Mouse (Mus musculus): Measurements from ENCODE around the gene Secisbp2l.

- TF ChIP-seq MAX (IDR thresholded peaks at IDR 0.05; ENCODE audit: low read length) (no peak), MEF2A (IDR thresholded peaks at IDR 0.05; ENCODE audit: borderline replicate concordance, low read depth, low read length) (no peak), CTCF (conservative IDR thresholded peaks at IDR 0.05 in 1 of 2, IDR thresholded peaks at IDR 0.05 in 1 of 2; ENCODE audit: low read depth in 2 of 2, low read length in 2 of 2) (no peak), EP300 (IDR thresholded peaks at IDR 0.05; ENCODE audit: low read length) (no peak), ELF1 (IDR thresholded peaks at IDR 0.05; ENCODE audit: low read depth, low read length) (no peak), CHD1 (IDR thresholded peaks at IDR 0.05; ENCODE audit: low read depth, low read length) (no peak), POLR2A (IDR thresholded peaks at IDR 0.05; ENCODE audit: low read depth, low read length) (no peak), IRF4 (IDR thresholded peaks at IDR 0.05; ENCODE audit: low read depth, low read length) (no peak), RCOR1 (conservative IDR thresholded peaks at IDR 0.05; ENCODE audit: low read depth, low read length) (no peak), JUN (IDR thresholded peaks at IDR 0.05; ENCODE audit: insufficient read depth, low read depth, low read length) (no peak), USF1 (IDR thresholded peaks at IDR 0.05; ENCODE audit: low read depth, low read length) (no peak), NELFE (IDR thresholded peaks at IDR 0.05; ENCODE audit: low read depth, low read length) (no peak), GABPA (IDR thresholded peaks at IDR 0.05; ENCODE audit: insufficient replicate concordance, low read depth, low read length) (no peak)
Measured at GRCm38 (mm10) chr2:125788351-125788750, 5.7 kb upstream of the Secisbp2l start.

Measured in CH12.LX (cell line).